Mouse (Mus musculus): Measurements from ENCODE around the gene C330021F23Rik.

The C330021F23Rik gene

DNA sequence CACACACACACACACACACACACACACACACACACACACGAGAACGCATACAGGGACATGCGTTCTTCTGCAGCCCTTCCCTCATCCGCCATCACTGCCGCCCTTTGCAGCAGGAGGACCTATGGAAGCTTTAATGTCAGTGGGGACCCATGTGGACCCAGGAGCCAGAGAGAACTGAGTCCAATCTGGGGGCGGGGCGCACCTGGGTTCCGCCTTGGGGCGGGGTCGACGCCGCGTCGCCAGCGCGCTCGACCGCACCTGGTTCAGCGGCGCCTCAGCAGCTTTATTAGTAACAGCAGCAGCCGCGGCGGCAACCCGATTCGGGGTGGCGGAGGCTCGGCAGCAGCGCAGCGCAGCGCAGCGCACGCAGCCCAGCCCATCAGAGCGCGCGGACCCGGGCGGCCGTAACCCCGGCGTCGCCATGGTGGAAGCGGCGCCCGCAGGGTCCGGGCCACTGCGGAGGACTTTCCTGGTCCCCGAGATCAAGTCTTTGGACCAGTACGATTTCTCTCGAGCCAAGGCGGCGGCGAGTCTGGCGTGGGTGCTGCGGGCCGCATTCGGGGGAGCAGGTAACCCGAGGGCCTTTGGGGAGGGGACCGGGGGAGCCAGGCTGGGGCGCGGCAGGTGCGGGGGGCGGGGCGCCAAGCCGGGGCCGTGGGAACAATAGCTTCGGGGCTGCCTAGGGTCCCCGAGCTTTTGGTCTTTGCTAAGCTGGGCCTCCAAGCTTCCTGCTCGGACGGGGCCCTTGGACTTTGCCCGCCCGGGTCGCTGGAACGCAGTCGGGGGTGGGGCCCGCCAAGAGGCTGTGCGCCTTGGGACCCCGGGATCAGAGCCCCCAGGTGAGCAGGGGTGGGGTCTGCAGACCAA, 19.8 kb downstream of the C330021F23Rik start:
- DNase-seq, result peak in 1 of 2 experiments; percentile 29

DNA sequence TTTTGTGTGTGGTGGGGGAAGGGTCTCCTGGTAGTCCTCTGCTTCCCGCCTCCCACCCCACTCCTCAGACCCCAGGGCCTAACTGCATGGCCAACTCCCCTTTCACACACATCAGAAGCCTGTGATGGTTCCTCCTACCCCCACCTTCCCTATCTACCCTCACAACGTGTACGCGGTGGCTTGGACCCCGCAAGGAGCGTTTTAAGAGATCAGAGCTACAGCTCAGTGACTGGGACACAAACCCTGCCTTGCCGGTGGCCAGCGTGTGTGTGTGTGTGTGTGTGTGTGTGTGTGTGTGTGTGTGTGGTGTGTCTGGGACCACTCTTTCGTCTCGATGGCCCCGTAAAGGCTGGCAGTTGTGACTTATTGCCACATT, 20.5 kb downstream of the C330021F23Rik start:
- DNase-seq, result no peak

- DNase-seq, result no peak
Measured at GRCm38 (mm10) chr8:3593470-3593869, 25.7 kb downstream of the C330021F23Rik start.

GRCm38 (mm10) chr8:3594466-3594865, 26.7 kb downstream of the C330021F23Rik start:
- no peak for DNase-seq

DNA sequence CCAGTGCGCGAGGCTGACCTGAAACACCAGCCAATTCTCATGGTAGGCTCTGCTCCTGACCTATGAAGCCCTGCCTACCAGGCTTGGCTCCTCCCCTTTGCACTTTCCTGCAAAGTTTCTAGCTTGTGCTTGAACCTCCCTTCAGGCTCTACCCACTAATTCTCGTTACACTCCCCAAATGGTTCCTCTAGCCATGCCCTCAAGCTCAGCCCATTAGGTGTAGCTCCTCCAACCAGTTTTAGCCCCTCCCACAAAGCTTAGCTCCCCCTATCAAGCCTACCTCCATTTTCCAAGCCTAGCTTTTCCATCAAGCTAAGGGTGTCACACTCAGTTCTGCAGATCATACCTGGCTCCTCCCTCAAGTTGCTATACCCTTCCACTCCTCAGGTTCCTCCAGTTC, 30.3 kb downstream of the C330021F23Rik start:
- DNase-seq, result no peak

GRCm38 (mm10) chr8:3599219-3599618, 31.4 kb downstream of the C330021F23Rik start:
- DNase-seq, result no peak

DNA sequence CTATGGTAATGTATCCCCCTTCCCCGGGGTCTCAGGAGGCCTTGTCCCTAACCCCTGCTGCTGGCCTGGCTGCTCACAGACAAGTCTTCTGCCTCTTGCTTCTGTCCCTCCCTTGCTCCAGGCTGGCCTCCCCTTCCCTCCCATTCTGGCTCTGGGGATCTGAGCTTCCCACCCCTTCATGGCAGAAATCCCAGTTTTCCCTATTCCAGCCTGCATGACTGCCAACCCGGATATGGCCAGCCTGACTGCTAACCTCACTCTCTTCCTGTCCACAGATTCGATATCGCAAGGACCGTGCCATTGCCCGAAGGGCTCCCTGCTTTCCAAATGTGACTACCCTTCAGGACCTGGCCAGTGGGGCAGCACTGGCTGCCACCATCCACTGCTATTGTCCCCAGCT, 32.6 kb downstream of the C330021F23Rik start:
- DNase-seq, result no peak

GRCm38 (mm10) chr8:3603439-3603838, 35.6 kb downstream of the C330021F23Rik start:
- DNase-seq, result no peak

DNA sequence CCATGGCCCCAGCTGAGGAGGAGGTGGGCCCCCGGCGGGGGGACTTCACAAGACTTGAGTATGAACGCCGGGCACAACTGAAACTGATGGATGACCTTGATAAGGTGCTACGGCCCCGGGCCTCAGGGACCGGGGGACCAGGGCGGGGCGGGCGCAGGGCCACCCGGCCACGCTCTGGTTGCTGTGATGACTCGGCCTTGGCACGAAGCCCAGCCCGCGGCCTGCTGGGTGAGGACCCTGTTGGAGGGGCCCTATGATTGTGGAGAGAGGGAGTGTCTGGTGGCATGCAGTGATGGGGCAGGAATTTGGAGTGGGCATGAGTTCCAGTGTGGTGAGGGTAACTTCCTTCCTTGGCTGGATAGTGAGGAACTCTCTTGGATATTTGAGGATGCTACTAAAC, 38.8 kb downstream of the C330021F23Rik start:
- no peak for DNase-seq

DNA sequence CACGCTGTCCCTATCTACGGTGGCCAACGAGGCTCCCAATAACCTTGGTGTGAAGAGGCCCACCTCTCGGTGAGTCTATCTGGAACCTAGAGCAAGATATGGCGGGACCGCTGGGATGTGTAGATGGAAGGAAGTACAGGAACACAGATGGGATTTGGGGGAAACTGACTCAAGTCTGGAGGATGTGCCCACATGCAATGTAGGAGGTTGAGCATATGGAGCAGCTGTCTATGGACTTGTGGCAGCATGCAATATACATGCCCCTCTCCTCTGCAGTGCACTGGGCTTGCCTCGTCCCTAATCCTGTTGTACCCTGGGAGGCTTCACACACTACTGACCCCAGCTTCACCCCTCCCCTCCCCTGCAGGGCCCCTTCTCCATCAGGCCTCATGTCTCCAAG, 40.0 kb downstream of the C330021F23Rik start:
- DNase-seq, result no peak

DNA sequence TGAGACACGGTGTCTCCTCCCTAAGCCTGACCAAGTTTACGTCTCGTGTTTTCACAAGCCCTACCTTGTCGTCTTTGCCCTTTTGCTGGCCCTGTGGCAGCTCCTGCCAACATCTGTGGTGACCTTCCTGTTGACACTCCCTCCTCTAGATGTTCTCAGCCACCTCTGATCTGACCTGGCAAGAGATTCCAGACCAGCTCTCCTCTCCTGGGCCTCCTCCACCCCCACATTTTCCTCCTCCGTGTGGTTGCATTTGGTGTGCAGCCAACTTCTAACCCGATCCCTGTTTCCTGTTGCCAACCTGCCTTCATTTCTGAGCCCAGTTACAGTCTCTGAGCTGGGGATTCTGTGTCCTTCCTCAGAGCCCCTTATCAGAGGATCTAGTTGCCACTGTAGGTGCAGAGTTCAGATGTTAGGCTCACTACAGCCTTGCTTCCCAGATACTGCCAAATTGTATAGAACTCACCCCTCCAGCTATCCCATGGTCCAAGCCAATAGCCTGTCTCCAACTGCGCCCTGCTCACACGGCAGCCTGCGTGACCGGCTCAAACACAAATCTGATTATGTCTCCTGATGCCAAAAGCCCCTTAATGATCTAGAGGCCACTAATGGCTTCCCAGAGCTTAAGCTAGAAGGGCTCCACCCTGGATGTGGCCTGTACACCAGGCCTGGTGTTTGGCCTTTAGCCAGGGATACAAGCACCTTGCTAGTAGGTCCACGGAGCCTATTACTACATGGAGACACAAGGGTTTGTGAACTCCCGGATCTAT, 41.4 kb downstream of the C330021F23Rik start:
- DNase-seq, result no peak

DNA sequence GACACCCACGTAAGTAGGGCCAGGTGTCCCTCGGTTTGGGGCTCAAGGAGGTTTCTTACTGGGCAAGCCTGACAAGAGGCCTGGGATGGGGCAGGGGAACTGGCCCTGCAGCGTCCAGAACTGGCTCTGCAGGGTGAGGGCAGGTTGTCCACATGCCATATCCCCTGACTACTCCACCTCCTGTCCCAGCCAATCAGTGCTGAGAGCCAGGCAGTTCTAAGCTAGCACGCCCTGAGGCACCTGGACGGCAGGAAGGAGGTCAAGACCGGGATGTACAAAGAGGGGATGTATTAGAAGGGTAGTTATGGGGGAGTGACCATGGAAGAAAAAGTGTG, 42.0 kb downstream of the C330021F23Rik start:
- DNase-seq, result no peak

- peak; percentile 96 to 97 for DNase-seq
Measured at GRCm38 (mm10) chr8:3621199-3621970, 53.6 kb downstream of the C330021F23Rik start, which contains the start of the genes Xab2 and Pet100. Gene Xab2, minus strand, starts transcription at chr8:3621316. Gene Pet100, plus strand, starts transcription at chr8:3621548.

GRCm38 (mm10) chr8:3622119-3622518, 54.3 kb downstream of the C330021F23Rik start:
- no peak for DNase-seq

- no peak for DNase-seq
Measured at GRCm38 (mm10) chr8:3625445-3625844, 57.7 kb downstream of the C330021F23Rik start, which contains the start of gene Pcp2. Gene Pcp2, minus strand, starts transcription at chr8:3625545.

GRCm38 (mm10) chr8:3626971-3627370, 59.2 kb downstream of the C330021F23Rik start:
- no peak for DNase-seq

DNA sequence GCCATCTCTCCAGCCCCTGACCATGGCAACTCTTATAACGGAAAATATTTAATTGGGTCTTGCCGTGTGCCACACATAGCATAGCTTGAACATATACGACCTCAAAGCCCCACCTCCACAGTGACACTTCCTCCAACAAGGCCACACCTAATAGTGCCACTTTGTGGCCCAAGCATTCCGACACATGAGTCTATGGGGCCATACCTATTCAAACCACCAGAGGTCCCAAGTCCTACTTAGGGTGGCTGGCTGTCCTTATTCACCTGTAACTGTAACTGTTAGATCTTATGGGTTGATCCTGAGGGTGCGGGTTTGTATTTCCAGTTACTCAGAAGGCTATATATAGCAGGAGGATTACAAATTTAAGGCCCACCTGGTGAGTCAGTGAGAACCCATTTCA, 60.2 kb downstream of the C330021F23Rik start:
- DNase-seq, result peak in 1 of 2 experiments; percentile 22

DNA sequence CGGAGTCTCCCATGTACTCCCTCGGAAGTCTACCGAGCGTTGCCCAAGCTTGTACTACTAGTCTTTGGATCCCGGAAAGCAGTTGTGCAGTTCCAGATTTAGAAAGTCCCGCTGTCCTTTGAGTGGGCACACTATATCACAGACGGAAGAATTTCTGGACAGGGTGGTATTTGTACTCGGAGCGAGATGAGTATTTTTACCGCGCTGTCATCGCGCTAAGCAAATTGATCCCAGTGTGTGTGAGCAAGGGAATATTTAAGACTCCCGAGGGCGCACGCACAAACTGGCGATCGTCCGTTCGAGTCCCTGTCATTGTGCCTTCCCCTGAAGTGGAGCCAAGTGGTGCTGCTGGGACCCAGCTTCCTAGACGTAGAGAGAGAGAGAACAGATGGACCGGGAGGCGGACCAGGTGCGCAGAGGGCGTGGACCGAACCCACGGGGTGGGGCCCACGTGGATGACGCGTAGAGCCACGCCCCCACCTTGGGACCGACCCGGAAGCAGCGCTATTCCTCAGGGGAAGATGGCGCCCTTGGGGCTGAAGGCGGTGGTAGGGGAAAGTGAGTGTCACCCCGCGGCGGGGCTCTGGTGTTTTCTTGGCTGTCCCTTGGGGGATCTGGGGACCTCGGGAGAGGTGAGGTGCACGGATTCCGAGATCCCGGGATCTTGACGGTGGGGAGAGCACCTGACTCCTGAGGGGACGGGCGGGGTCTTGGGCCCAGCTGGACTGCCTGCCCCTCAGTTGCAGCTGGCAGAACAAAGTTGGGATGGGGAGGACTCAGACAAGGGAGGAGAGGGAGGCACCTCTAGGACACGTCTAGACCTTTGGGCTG, 63.1 kb downstream of the C330021F23Rik start, which contains the start of gene Stxbp2:
Stxbp2 (plus strand) TSS at position 309 of the 831 bp plus-strand sequence.
- peak; percentile 86 to 88 for DNase-seq

DNA sequence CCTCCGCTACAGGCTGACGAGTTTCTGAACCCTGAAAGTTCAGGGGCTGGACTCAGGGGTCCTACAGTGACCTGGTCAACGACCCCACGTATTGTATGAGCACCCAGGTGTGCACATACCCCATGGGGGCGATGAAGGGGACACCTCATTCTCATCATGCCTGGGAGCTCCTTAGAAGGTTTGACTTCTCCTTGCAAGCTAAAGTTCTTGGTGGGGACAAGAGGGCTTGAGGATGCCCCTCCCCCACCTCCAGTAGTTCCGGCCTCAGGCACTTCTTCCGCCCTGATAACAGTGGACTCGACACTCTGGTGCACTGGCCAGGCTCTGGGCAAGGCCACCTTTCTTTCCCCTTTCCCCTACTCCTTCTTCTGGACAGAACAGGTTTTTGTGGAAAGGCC, 63.7 kb downstream of the C330021F23Rik start:
- peak in 1 of 2 experiments; percentile 19 for DNase-seq

Data from thymus, postnatal 36 days (tissue).